Mouse (Mus musculus) bone marrow macrophage, adult 2 months (primary cell): ENCODE measurements around the gene Wdr75.

ENCODE experiments used
- CTCF ChIP-seq: IDR thresholded peaks from 2 replicates; pipeline ENCODE4 v1.5.1; 2012; ENCODE audit warnings: low read depth, mild to moderate bottlenecking, low read length, moderate library complexity
- POLR2A ChIP-seq: IDR thresholded peaks from 2 replicates; pipeline ENCODE4 v1.6.1; 2012; ENCODE audit warnings: mild to moderate bottlenecking, low read depth, low read length, borderline replicate concordance

GRCm38 (mm10) chr1:45825140-45825539 lies 30.2 kb downstream of the Wdr75 start:
- TF ChIP-seq CTCF (no peak), POLR2A (no peak)
